Mouse (Mus musculus) heart, adult 18-20 months (tissue): ENCODE results near the gene Tfdp1. TPM values are rescaled to one million over a fixed set of nuclear protein-coding genes. Genes with fewer than 3 reads are reported as not detected.

Source experiments
- DNase-seq, 2 experiments: peaks; one replicate each; pipeline ENCODE4 v3.0.0; 2021 to 2022; ENCODE audit warnings: mixed read lengths in 1 of 2
- total RNA-seq, 2 experiments: library from RNA; stranded (reverse); gene quantifications; 2 replicates each; pipeline ENCODE4 v1.2.3; 2021

The Tfdp1 gene
- total RNA-seq, 2 experiments from 2014 or later: 35.2 to 38.1 TPM

DNA sequence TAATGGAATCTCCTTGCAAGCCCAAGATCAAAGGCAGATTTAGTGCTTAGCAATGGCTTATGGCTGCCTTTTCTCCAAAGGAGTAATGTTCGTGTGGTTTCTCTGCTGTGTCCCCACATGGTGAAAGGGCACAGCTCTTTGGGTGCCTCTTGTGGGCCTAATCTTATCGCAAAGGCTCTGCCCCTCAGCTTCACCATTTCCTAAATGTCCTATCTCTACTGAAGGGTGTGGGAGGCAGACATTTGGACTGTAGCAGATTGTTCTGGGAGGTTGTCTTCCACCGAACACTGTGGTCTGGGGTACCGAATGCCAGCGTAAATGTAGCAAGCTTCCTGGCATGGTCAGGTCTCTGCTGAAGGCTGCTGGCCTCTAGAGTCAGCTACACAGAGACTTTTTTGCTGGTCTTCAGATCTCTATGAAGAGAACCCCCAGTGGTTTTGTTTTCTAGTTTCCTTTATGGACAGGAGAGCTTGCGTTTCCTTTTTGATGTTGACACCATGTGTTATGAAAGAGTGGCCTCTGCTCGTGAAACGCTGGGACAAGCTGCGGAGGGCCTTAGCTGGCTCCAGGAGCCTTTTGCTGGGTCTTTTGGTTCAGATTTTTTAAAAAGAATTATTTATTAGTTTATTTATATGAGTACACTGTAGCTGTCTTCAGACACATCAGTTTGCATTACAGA lies 14.7 kb downstream of the Tfdp1 start:
- DNase-seq: no peak

DNA sequence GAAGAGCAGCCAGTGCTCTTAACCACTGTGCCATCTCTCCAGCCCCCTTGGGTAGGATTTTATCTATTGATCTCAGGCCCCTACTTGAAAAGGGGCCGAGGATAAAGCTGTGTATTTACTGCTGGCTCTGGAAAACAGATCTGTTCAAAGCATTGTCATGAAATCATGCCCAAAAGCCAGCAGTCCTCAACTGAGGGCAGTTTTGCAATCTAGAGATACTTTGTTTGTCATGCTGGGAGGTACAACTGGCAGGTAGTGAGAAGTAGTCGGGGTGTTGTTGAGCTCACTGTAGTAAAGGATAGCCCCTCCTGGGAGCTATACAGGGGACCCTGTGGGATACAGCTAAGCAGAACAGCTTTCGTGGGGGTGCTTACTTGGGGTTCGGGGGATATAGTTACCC lies 15.3 kb downstream of the Tfdp1 start:
- DNase-seq: no peak

DNA sequence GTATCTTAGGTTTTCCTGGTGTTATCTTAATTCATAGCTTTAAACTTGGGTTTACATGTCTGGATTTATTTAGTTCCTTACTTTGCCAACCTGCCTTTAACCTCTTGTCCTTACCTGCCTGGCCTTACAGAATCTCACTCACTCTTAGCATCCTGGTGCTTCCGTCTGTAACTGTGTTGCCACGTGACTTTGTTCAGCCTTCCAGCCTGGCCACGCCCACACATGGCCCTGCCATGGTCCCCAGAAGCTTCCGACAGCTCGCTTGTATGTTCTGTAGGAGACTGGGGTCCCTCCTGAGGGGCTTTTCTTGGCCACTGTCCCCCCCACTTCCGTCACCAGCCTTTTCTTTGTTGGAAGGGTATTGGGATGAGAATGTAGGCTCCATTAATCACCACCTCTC lies 17.7 kb downstream of the Tfdp1 start:
- no peak for DNase-seq

DNA sequence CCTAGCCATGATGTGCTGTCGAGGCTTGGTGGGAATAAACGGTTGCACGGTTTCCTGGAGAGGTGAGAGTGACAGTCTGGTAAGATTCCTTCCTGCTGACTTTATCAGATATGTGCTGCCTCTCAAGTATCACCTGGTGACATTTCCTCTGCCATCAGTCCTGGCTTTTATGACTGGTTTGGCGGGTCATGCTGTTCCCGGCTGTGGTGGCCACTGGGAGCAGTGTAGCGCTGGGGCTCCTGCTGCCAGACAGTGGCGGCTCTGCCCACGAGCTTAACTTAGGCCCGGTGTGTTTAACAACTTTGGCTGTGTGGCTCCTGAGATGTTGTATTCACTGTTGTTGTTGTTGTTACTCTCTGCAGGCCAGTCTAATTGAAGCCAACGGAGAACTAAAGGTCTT lies 18.1 kb downstream of the Tfdp1 start:
- DNase-seq: no peak

DNA sequence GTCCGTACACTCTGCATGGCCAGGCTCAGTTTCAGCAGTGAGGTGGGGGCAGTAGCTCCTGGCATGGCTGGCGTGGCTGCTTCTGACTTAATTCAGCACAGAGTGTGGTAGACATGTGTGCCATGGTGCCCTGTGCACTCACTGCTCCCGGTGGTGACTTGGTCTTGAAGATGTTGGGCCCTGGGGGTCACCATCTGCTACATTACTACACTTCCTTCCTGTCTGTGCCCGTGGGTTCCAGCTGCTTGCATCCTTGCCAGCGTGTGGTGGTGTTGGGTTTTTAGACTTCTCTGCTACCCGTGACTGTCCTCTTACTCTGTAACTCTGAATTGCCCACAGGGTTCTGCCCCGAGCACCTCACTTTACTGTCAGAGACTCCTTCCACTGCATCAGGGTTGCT lies 21.7 kb downstream of the Tfdp1 start:
- no peak for DNase-seq

DNA sequence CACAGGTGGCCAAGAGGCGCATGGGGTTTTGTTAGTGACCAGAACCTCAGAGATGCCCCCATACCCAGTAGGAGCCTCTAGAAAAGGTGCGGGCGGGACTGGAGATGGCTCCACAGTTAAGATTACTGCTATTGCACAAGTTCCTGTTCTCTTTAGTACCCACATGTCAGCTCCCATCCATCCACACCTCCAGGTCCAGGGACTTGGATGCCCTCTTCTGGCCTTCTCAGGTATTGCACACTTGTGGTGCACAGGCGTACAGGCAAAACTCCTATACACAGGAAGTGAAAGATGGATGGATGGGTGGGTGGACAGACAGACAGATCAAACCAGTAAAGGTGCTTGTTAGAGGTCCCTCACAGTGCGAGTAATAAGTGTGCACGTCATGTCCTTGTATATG lies 23.3 kb downstream of the Tfdp1 start:
- no peak for DNase-seq

DNA sequence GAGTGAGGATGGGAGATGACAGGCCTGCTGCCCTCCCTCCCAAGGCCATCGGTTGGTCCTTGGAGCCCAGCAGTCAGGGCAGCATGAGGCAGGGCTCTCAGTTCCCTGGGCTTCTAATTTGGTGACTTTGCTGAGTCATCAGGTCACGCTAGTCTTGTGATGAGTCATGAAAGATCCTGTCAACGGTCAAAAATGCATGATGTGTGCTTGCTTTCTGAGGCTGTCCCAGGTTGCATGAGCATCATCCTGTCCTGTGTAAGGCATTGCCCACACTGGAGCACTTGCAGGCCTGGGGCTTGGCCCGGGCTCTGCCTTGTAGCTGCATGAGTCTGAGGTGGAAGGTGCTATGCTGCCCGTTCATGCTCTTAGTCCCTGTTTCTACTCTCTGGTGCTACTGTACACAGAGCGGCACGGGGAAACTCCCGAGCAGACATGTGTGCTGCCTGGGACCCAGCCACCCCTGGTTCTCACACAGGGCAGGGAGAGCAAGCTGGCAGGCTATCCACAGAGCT lies 34.7 kb downstream of the Tfdp1 start:
- no peak for DNase-seq

DNA sequence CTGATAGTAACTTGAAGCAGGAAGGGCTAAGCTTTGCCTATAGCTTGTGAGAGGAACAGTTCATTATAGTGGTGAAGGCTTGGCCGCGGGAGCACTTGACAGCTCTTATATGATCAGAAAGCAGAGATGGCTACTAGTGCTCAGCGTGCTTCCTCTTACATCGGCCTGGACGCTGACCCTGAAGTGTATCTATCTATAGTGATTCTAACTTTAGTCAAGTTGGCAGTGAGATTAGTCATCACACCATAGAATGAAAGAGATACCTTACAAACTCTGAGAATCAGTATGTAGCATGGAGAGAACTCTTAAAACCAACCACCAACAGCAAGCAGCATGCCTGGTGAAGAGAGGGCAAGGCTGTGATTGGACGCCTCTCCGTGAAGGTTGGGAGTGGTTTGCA lies 43.1 kb downstream of the Tfdp1 start:
- DNase-seq: no peak

DNA sequence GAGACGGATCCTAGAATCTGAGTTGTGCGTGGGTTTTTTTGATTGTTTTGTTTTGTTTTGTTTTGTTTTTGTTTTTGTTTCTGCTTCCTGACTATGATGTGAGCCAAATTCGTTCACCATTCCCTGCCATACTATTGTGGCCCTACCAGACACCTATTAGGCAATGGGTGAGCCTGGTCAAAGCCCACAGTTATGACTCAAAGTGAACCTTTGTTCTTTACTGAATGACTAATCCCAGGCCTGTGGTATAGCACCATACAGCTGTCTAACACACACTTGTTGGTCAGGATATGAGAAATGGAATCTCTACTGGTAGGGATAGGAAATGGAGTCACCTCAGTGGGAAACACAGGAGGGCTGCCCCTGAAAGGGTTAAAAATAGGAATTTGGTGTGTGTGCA lies 44.0 kb downstream of the Tfdp1 start:
- DNase-seq: no peak

DNA sequence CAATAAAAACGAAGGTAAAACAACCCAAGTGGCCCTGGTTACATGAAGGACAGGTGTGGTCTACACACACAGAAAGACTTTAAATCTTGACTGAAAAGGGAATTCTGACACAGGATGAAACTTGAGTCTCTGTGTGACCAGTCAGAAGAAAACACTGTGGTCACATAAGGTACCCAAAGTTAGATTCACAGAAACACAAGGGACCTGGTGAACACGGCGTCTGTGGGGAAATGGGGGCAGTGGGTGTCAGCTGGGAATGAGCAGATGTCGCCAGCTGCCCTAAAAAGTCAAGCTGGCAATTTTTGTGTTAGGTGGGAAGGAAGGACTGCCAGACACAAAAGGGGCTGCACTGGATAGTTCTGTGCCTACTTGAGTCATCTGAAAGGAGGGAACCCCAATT lies 44.4 kb downstream of the Tfdp1 start:
- no peak for DNase-seq

DNA sequence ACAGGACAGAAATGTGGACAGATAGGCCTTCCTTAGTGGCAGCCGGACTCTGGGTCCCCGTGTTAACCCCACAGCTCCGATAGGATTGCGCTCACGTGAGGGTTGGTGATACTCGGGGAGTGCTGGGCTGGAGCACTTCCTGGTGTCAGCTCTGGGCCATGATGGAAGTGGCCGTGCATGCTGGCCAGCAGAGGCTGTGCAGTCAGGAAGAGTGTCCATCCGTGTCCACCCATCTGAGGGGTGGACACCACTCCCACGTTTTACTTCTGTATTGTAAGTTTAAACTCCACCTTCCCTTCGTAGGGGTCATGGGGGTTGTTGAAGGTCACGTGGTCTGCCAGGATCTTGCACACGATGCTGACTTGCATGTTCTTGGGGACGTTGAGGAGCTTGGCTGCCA lies 47.8 kb downstream of the Tfdp1 start:
- no peak for DNase-seq

DNA sequence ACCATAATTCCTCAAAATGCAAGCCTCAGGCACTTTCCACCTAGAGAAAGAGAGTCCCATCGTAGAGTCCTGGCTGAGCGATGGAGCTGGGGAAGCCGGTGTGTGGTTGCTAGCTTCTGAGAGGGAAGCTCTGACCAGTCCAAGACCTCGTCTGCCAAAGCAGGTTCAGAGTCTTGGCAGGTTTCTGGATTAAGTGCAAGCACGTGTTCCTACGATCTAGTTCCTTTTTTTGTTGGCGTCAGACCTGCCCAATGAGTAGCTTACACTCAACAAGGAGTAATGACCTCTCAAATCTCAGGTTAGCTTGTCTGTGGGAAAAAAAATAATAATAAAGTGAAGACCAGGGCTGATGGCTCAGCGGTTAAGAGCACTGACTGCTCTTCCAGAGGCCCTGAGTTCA lies 49.2 kb downstream of the Tfdp1 start:
- DNase-seq: no peak

DNA sequence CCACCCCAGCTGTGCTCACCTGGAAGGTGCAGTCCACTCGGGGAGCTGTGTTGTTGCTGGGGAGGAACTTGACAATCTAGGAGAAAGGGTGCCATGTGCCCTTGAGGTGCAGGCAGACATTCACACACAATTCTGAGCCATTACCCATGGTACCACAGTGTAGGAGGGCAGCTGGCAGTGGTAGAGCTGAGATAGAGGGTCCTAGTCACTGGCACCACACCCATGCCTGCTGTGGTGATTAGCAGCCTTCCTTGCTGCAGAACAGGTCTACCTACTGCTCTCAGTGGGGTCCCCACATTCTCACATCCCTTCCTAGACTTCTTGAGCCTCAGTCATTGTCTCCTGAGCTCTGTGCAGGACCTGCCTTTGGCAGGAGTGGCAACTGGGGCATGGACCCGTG lies 50.2 kb downstream of the Tfdp1 start:
- DNase-seq: no peak

DNA sequence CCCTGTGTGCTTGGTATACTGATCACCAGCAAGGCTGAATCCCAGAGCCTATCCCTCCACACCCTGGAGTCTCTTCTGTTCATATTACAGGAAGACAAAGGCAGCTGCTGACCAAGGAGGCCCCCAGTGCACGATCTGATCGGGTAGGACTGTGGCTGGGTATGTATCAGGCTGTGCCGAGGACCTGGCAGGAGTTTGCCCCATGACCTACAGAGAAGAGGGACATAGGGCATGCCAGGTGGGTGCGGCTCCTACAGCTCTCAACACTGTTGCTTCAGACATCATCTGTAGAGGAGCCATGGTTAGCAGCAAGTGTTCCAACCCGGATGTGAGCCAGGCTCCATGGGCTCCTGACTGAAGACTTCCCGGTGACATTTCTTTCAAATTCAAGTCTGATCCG lies 55.3 kb downstream of the Tfdp1 start:
- no peak for DNase-seq

DNA sequence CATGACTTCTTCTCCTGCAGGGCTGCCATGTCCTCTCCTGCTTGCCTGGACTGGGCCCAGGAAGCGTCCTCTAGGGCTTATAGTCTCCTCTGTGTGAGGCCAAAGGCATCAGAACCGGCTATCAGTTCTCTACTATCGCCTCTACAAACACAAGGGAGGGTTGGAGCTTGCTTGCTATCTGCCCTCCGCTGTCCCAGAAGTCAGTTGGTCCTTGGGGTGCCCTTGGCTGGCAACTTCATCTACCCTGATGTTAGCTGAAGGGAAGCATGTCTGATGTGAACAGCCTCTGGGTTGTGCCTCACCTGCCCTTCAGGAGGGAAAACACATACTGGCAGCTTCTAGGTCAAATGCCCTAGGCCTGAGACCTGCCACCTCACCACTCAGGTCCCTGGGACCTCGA lies 58.2 kb downstream of the Tfdp1 start, which contains the start of gene Atp4b:
Gene Atp4b (minus strand): TSS at position 101 of the 400 bp plus-strand sequence.
- no peak for DNase-seq

DNA sequence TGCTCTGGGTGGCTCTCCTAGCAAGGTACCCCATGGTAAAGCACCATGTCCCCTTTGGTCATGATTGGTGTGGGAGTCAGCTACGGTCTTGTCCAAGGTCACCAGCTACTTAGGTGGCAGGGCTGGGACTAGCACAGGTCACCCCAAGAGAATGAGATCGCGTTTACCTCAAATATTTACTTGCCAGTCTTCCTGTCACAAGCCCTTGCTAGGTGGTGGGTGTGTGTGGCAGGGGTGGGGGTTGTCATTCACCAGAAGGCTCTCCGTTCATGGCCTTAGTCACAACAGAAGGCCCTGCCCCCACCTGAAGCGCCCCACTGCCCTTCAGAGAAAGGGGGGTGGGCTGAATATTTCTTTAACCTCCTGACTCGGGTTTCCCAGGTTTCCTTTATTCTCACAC lies 65.0 kb downstream of the Tfdp1 start:
- no peak for DNase-seq

DNA sequence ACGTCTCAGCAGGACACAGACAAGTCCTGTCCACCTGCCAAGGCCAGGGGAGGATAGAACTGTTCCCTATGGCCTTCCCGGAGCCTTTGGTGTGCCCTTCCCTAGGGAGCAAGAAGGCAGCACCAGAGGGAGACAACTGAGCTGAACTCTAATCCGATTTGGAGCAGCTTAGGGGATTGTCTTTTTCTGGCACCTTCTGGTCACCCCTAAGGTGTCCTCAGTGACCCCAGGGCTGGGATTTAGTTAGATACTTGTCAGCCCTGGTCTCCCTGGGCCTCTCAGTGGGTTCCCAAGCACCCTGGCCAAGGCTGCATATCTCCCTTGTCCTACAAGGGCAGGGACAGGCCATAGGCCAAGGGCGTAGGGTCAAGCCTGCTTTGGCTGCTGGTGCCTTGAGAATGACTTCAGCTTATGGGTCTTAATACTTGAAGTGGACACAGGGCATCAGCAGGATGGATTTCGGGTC lies 66.1 kb downstream of the Tfdp1 start, which contains the start of gene Grk1:
Gene Grk1 (plus strand): TSS at position 416 of the 466 bp plus-strand sequence.
- DNase-seq: no peak

DNA sequence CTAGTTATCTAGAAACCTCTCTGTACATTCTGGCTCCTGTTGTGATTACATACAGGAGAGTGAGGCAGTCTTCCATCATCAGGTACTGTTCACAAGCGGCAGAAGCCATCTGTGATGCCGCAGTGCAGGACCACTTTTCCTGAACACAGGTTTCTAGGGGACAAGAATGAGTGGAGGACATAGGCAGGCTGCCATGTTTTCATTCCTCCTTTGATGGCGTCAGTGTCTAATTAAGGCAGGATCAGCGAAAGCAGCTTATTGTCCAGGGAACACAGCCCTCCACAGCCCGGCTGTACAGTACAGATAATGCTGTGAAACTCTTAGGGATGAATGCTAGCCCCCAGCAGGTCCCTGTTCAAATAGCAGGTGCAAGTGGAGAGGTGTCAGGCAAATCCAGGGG lies 67.5 kb downstream of the Tfdp1 start:
- no peak for DNase-seq

DNA sequence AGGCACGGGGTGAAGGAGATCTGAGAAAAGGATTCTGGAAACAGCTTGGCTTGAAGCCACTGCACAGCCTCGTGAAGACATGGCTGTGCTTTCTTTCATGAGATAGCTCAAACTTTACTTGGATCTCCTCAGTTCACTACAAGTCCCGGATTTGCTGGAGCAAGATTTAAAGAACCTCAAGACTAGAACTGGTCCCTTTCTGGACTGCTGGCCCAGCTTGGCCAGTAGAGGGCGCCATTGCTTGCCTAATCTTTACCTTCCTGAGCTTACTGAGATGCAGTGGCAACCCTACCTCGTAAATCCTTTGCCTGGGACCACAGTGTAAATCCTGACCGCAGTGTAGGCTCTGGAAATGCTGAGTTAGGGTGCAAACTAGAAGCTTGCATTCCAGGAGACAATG lies 73.0 kb downstream of the Tfdp1 start:
- DNase-seq: peak; percentile 55 to 73

DNA sequence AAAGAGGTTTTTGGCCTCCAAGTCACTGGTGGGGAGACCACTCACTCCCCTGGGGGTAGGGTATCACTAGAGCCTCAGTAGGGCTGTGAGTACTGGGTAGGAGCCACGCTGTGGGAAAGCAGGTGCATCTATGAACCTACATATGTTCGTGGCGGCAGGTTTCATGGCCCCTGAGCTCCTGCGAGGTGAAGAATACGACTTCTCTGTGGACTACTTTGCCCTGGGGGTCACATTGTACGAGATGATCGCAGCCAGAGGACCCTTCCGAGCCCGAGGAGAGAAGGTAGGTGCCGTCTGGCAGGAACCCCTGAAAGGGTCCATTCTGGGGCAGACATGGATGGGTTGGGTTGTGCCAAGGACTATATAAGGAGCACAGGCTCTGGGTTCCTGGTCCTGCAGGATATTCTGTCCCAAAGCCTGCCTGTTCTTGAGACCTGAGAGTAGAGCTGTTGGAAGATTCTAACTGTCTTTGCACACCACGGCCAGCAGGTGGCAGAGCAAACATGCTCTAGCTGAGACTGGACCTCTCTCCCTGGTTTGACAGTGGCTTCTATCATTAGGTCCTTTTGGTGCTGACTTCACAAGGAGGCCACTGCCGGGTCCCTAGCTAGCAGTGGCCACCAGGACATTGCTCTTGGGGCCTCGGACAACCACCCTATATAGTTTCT lies 74.5 kb downstream of the Tfdp1 start:
- peak; percentile 58 to 85 for DNase-seq

DNA sequence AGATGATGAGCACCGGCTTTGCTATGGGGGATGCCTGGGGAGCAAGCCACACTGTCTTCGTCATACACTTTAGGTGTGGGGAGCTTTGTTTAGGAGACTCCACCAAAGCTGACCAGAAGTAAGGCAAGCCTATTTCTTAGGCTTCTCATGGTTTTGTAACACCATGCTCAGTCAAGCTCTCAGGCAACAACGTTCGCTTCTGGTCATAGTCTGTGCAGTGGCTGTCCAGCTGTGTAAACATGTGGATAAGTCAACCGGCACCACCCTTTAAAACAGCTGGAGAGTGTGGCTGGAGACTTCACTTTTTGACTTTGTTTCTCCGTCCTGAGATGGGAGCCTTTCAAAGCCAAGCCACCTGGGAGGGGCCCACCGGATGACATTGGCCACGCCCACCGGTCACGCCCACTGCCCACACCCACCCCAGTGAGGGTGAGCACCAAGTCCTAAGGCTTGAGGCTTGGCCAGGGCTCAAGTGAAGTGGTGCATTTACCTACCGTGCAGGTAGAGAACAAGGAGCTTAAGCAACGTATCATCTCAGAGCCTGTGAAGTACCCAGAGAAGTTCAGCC lies 75.4 kb downstream of the Tfdp1 start:
- peak; percentile 30 to 47 for DNase-seq

DNA sequence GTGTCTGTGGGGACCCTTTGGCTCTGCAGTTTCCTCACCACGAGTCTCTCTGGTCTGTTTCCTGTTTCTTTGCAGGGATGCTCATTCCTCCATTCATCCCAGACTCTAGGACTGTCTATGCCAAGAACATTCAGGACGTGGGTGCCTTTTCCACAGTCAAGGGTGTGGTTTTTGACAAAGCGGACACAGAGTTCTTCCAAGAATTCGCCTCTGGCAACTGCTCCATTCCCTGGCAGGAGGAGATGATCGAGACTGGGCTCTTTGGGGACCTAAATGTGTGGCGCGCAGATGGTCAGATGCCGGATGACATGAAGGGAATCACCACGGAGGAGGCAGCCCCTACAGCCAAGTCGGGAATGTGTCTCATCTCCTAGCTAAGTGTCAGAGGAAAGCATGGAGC lies 77.3 kb downstream of the Tfdp1 start:
- peak; percentile 44 to 58 for DNase-seq

DNA sequence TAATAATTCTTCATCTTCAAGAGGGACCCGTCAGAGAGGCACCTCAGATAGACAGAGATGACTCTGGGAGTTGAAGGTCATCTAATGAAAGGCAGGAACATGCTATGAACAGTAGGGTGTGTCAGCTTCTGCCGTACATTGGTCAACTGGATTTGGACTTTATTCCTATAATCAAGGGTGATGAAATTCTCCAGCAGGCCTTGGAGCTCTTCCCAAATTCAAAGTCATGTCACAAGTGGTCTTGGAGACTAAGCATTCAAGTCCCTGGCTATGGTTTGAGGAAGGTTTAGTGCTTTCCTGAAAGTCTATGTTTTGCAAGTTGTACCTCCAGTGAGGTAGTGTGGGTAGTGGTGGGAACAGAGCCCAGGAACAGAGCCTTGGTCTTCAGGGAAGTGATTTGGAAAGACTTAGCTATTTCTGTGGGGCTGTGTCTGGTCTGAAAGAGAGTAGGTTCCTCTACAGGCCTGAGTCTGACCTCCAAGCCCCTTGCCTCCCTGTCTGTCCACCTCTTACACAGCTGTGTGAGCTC lies 80.6 kb downstream of the Tfdp1 start:
- DNase-seq: peak; percentile 28 to 31
